Mouse (Mus musculus): ENCODE results near the gene Cd209b. TPM values are rescaled to one million over a fixed set of nuclear protein-coding genes. Genes with fewer than 3 reads are reported as not detected.

Gene Cd209b
- not detected in 2 replicates for polyA plus RNA-seq (2016; fragmentation: Nextera tagmentation; extraction: Ambion mirVana)

DNA sequence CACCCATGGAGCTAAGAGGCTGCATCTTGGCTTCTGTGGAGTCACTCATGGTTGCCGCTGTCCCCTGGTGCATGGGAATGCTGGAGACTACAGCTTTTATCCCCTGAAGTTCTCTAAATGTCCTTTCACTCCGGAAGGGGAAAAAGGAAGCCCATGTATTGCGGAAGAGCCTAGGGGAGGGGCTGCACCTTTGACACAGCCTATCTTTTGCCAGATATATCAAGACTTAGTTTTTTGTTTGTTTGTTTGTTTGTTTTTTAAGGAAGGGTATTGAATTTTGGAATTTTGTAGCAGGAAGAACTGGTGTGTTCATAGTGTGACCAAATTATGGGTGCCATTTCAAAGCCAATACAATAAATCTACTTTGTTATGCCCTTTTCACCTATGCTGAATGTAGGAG, at the start of gene Cd209b:
Cd209b (minus strand) TSS at position 101 of the 400 bp plus-strand sequence.
- WGBS, result 86% methylated on average over 3 of the region's 3 CpGs
- Histone ChIP-seq H3K27ac (no peak within 1 kb of the TSS), H3K4me1 (no peaks in the 10 kb centered on the region), H3K36me3 (no peaks in the 10 kb centered on the region), H3K27me3 (no peaks in the 10 kb centered on the region), H3K4me3 (no peak within 1 kb of the TSS), H3K4me2 (replicated peaks) (no peak within 1 kb of the TSS), H3K9ac (no peak within 1 kb of the TSS), H3K9me3 (replicated peaks) (peaks cover 40% of the 10 kb centered on the region)
- ATAC-seq (ENCODE audit: low FRiP score), result no peak

DNA sequence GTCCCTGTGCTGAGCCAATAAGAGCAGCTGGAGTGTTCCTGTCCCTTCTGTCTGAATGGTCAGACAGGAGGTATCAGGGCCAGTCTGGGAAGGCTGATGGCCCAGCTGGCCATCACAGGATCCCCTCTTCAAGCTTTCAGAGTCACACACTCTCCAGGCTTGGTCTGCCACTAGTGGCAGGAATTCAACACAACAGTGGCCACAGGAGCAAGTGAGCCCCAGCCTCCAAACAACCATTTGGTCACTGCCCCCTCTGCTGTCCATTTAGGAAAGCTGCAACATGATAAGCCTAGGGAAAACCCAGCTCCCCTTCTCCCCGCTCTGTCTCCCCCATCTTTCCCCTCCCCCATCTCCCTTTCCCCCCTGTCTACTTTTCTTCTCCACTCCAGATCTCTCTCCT, 29.4 kb upstream of the Cd209b start:
- no peak for ATAC-seq (ENCODE audit: low FRiP score)
- no peaks in the 10 kb centered on the region for H3K27me3 ChIP-seq
- no peaks in the 10 kb centered on the region for H3K36me3 ChIP-seq
- H3K27ac ChIP-seq, result no peak overlapping the region
- H3K4me1 ChIP-seq, result no peaks in the 10 kb centered on the region
- H3K9ac ChIP-seq, result no peak overlapping the region
- no peak overlapping the region for H3K4me2 ChIP-seq (replicated peaks)
- H3K9me3 ChIP-seq (replicated peaks), result peaks cover 52% of the 10 kb centered on the region
- WGBS, result 100% methylated on average over 1 of the region's 1 CpGs
- H3K4me3 ChIP-seq, result no peak overlapping the region

DNA sequence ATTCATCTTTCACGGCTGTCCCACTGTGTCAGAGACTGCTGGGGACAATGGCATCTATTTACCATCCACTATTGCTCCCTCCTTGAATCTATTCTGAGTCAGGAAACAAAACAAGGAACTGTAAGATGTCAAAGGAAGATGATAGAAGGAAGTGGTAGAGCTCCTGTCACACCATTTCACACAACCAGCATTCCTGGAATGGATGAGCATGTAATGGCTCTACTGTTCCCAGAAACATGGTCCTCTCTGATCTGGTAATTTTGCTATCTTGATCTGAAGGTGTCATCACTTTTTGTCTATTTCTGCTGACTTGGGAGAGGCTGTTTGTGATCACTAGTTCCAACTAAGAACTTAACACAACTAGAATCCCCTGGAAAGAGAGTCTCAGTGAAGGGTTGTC, 28.0 kb upstream of the Cd209b start, which contains the start of gene Cd209c:
Cd209c (minus strand) TSS at position 101 of the 400 bp plus-strand sequence.
- Histone ChIP-seq H3K27me3 (no peaks in the 10 kb centered on the region), H3K9ac (no peak within 1 kb of the TSS), H3K4me2 (replicated peaks) (no peak within 1 kb of the TSS), H3K4me1 (no peaks in the 10 kb centered on the region), H3K9me3 (replicated peaks) (peaks cover 46% of the 10 kb centered on the region), H3K36me3 (no peaks in the 10 kb centered on the region), H3K27ac (no peak within 1 kb of the TSS), H3K4me3 (no peak within 1 kb of the TSS)
- ATAC-seq (ENCODE audit: low FRiP score), result no peak
- WGBS, result 96% methylated on average over 1 of the region's 1 CpGs

DNA sequence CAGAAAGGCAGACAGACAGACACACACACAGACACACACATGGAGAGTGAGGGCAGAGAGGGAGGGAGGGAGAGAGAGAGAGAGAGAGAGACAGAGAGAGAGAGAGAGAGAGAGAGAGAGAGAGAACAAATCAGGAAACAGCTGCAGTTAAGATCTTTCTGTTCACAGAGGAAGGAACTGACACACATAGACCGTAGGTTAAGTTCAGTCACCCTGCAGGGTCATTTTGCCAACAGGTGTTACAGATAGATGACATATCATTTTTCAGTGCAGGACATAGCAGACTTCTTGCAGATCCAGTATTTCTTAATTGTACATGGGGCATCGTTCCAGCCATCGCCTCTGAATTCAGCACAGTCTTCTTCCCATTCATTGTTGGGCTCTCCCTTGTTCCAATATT, 13.4 kb upstream of the Cd209b start:
- no peak overlapping the region for H3K4me2 ChIP-seq (replicated peaks)
- no peak for ATAC-seq (ENCODE audit: low FRiP score)
- H3K4me3 ChIP-seq, result no peak overlapping the region
- no peak overlapping the region for H3K9ac ChIP-seq
- 92% methylated on average over 3 of the region's 3 CpGs for WGBS
- no peaks in the 10 kb centered on the region for H3K27me3 ChIP-seq
- H3K4me1 ChIP-seq, result no peaks in the 10 kb centered on the region
- H3K36me3 ChIP-seq, result no peaks in the 10 kb centered on the region
- H3K27ac ChIP-seq, result no peak overlapping the region
- H3K9me3 ChIP-seq (replicated peaks), result peaks cover 46% of the 10 kb centered on the region

DNA sequence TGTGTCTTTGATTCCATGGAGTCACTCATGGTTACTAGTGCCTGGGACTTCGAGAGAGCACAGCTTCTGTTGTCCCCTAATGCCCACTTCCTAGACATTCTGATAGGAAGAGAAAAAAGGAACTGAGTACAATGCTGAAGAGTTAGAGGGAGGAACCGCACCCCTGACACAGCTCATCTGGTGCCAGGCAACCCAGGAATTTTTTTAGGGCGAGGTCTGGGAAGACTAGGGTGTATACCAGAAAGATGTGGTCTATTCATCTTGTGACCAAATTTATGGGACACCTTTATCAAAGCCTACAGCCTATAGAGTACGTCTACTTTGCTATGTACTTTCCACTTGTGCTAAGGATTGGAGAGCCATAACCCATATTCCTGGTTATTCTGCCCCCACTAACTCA, 48.2 kb downstream of the Cd209b start, which contains the start of gene Cd209d:
Cd209d (minus strand) TSS at position 101 of the 400 bp plus-strand sequence.
- 74% methylated on average over 4 of the region's 4 CpGs for WGBS
- Histone ChIP-seq H3K9ac (no peak within 1 kb of the TSS), H3K4me3 (no peak within 1 kb of the TSS), H3K27me3 (no peaks in the 10 kb centered on the region), H3K36me3 (no peaks in the 10 kb centered on the region), H3K9me3 (replicated peaks) (peaks cover 30% of the 10 kb centered on the region), H3K4me1 (no peaks in the 10 kb centered on the region), H3K4me2 (replicated peaks) (no peak within 1 kb of the TSS), H3K27ac (no peak within 1 kb of the TSS)
- no peak for ATAC-seq (ENCODE audit: low FRiP score)

DNA sequence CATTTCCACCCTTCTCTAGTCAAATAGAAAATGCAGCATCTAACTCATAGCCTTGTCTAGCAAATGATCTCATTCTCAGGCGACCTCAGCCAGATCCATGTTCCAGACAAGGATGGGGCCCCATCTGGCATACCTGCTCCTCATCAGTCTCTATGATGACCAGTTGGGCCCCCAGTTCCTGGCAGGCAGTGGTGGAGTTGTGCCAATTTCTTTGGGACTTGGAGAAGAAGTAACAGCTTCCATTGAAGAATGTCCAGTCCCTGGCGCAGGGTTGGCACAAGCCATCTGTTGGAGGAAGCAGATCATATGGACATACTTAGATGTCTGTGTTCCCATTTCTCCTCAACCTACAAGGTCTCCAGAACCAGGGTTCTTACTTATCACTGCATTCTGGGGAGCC, 50.5 kb downstream of the Cd209b start:
- Histone ChIP-seq H3K9me3 (replicated peaks) (peaks cover 38% of the 10 kb centered on the region), H3K4me2 (replicated peaks) (no peak overlapping the region), H3K4me1 (no peaks in the 10 kb centered on the region), H3K27ac (no peak overlapping the region), H3K27me3 (no peaks in the 10 kb centered on the region), H3K36me3 (no peaks in the 10 kb centered on the region), H3K4me3 (no peak overlapping the region), H3K9ac (no peak overlapping the region)
- ATAC-seq (ENCODE audit: low FRiP score), result no peak
- 76% methylated on average over 2 of the region's 2 CpGs for WGBS

Other genes with a start within 250 kb of the Cd209b start
- gene Fcer2a, start 232.7 kb downstream of the Cd209b start, polyA plus RNA-seq (2016; fragmentation: Nextera tagmentation; extraction: Ambion mirVana), result 0.37 and 0.60 TPM in 2 replicates
- 0.17 TPM in 1 of 2 replicates, not detected in the other for gene Clec4g, start 206.2 kb downstream of the Cd209b start, polyA plus RNA-seq (2016; fragmentation: Nextera tagmentation; extraction: Ambion mirVana)
- gene Cd209a, start 177.9 kb downstream of the Cd209b start, polyA plus RNA-seq (2016; fragmentation: Nextera tagmentation; extraction: Ambion mirVana), result not detected in 2 replicates
- not detected in 2 replicates for gene Cd209e, start 72.5 kb downstream of the Cd209b start, polyA plus RNA-seq (2016; fragmentation: Nextera tagmentation; extraction: Ambion mirVana)
- gene Cd209d, start 48.3 kb downstream of the Cd209b start, polyA plus RNA-seq (2016; fragmentation: Nextera tagmentation; extraction: Ambion mirVana), result not detected in 2 replicates
- 0.23 and 0.53 TPM in 2 replicates for gene Cd209c, start 27.9 kb upstream of the Cd209b start, polyA plus RNA-seq (2016; fragmentation: Nextera tagmentation; extraction: Ambion mirVana)
- gene Cd209f, start 179.0 kb upstream of the Cd209b start, polyA plus RNA-seq (2016; fragmentation: Nextera tagmentation; extraction: Ambion mirVana), result not detected in 2 replicates
- gene Cd209g, start 207.3 kb upstream of the Cd209b start, polyA plus RNA-seq (2016; fragmentation: Nextera tagmentation; extraction: Ambion mirVana), result not detected in 2 replicates
- gene Evi5l, start 239.7 kb upstream of the Cd209b start, polyA plus RNA-seq (2016; fragmentation: Nextera tagmentation; extraction: Ambion mirVana), result 70.1 and 70.6 TPM in 2 replicates

All from hindbrain, embryonic 12.5 days (tissue).